Mouse (Mus musculus) liver, adult 2 months (tissue): ENCODE measurements at regions not wholly inside any gene's neighbourhood (a gene's known extent, or its start where the extent isn't known, plus 50 kb on each side); places are given as distances from the start of the nearest gene placed in this dataset.

ENCODE experiments used
- CTCF ChIP-seq: fragments of 200-500 bp; IDR thresholded peaks from 2 replicates; pipeline ENCODE4 v1.5.1; 2011; ENCODE audit warnings: low read depth, low read length, control low read depth
- POLR2A ChIP-seq: fragments of 200-500 bp; IDR thresholded peaks from 2 replicates; pipeline ENCODE4 v1.6.1; 2011; ENCODE audit warnings: low read length, control low read depth; ENCODE audit not compliant: insufficient read depth; ENCODE audit errors: extremely low read depth

DNA sequence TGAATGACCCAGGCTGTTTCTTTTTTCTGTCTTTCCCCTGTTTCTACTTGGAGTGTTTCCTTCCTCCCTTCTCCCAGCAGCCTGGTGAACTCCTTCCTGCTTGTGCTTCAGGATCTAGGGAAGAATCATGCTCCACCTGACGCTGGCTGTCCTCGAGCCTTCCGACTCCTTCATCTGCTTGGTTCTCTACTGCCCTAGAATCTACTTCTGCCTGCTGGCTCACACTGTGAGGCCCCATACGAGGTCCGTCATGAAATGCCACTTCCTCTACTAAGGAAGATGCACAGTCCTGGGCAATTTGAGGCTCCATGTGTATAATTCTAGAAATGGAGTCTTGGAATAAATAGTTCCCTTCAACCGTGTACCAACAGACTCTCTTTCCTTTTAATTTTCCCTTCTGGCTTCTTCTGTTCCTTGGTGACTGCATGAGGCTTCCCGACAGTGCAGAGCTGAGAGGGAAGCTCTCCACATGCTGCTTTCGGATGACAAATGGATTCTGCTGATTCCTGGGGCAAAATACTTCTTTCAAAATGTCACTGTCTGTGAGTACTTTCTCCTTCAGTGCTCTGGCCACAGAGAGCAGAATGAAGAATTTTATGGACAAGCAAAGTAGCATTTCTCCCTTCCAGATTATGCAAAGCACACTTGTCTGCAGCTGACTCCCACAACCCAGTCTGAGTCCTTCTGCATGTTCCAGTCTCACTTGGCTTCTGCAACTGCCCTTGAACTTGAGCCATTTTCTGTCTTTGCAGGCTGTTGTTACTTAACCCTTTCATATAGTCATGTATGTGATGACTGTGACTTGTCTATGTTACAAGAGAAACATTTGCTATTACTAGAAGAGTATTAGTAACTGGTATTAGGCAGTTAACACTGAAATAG, 341.1 kb upstream of the Kif2a start:
- TF ChIP-seq POLR2A, result no peak
- TF ChIP-seq CTCF, result no peak
